Mouse (Mus musculus) liver, embryonic 14.5 days (tissue): ENCODE results near the gene Rras2. TPM values are rescaled to one million over a fixed set of nuclear protein-coding genes. Genes with fewer than 3 reads are reported as not detected.
A peak's percentile ranks its signal among the peaks of the same experiment; 100 is the strongest.

Source experiments
- ATAC-seq: fragments of 200-750 bp; cut with Nextera tagmentation; 2 replicates; pipeline ENCODE4 v1.8.0; 2017; ENCODE audit warnings: moderate number of reproducible peaks, mild to moderate bottlenecking, moderate library complexity; ENCODE audit not compliant: insufficient read depth
- DNase-seq, 3 experiments: peaks; one replicate each; pipeline ENCODE4 v3.0.0-alpha.2; 2012 to 2013; ENCODE audit warnings: low read depth in 3 of 3, low spot score in 3 of 3
- H3K27ac ChIP-seq: fragments of 300-500 bp; sonication (generic); 2 replicates; pipeline ENCODE4 v1.5.1; 2014; ENCODE audit warnings: moderate library complexity, mild to moderate bottlenecking, control low read depth, inconsistent platforms
- H3K27me3 ChIP-seq: fragments of 300-500 bp; sonication (generic); 2 replicates; pipeline ENCODE4 v1.6.1; 2014; ENCODE audit warnings: mild to moderate bottlenecking, low read length, moderate library complexity; ENCODE audit not compliant: control insufficient read depth, insufficient read depth
- H3K36me3 ChIP-seq: fragments of 300-500 bp; sonication (generic); replicated peaks from 2 replicates; pipeline ENCODE4 v1.6.1; 2014; ENCODE audit warnings: low read depth; ENCODE audit not compliant: control insufficient read depth, insufficient read depth
- H3K4me1 ChIP-seq, 2 experiments: fragments of 200-500 bp in 1 of 2; fragments of 300-500 bp in 1 of 2; sonication (generic) in 1 of 2; replicated peaks; 2 replicates each; pipeline ENCODE4 v1.6.1; 2012 to 2014; ENCODE audit warnings: antibody characterized with exemption in 1 of 2, inconsistent platforms in 1 of 2, low read length in 1 of 2; ENCODE audit not compliant: control insufficient read depth in 2 of 2, insufficient read depth in 2 of 2
- H3K4me2 ChIP-seq: fragments of 300-500 bp; sonication (generic); 2 replicates; pipeline ENCODE4 v1.6.1; 2014; ENCODE audit warnings: low read depth, mild to moderate bottlenecking, control low read depth, moderate library complexity
- H3K4me3 ChIP-seq, 2 experiments: fragments of 200-500 bp in 1 of 2; fragments of 300-500 bp in 1 of 2; sonication (generic) in 1 of 2; 2 replicates each; pipeline ENCODE4 v1.5.1; 2012 to 2014; ENCODE audit warnings: low read depth in 2 of 2, low read length in 2 of 2, mild to moderate bottlenecking in 2 of 2, control low read depth in 1 of 2, inconsistent platforms in 1 of 2, moderate library complexity in 1 of 2; ENCODE audit not compliant: insufficient read depth in 1 of 2
- H3K9ac ChIP-seq: fragments of 300-500 bp; sonication (generic); replicated peaks from 2 replicates; pipeline ENCODE4 v1.6.1; 2014; ENCODE audit warnings: mild to moderate bottlenecking, control low read depth, moderate library complexity
- H3K9me3 ChIP-seq: fragments of 300-500 bp; sonication (generic); 2 replicates; pipeline ENCODE4 v1.6.1; 2016; ENCODE audit warnings: low read length, mixed read lengths; ENCODE audit not compliant: control insufficient read depth
- CTCF ChIP-seq: IDR thresholded peaks from 2 replicates; pipeline ENCODE4 v1.5.1; 2016; ENCODE audit warnings: antibody characterized with exemption, low read depth, control low read depth
- EP300 ChIP-seq: IDR thresholded peaks from 2 replicates; pipeline ENCODE4 v1.6.1; 2016; ENCODE audit warnings: antibody characterized with exemption, low read depth
- WGBS: fragments of 180-500 bp; shearing (Covaris S2); extraction: QIAGEN DNeasy Blood & Tissue Kit; methylation state at CpG from one replicate; pipeline ENCODE4 v1.1.7; 2014; ENCODE audit not compliant: insufficient replicate concordance; 5-methylcytosine and 5-hydroxymethylcytosine counted together
- polyA plus RNA-seq, 2 experiments: library from polyadenylated mRNA; depleted of rRNA in 1 of 2; stranded (reverse) in 1 of 2; unstranded in 1 of 2; fragments of >200 nt; fragmentation: Nextera tagmentation in 1 of 2; extraction: Ambion mirVana in 1 of 2; gene quantifications; 2 replicates each; pipeline versions ENCODE4 v1.2.1 to v1.2.3; 2012 to 2014

Gene Rras2
- polyA plus RNA-seq, 2 experiments = 5.3 to 7.9 TPM

- Histone ChIP-seq H3K4me1 (peaks cover 0 to 5% of the 10 kb centered on the region in 2 experiments; a peak in 2 of 4 replicates), H3K27me3 (no peaks in the 10 kb centered on the region; the same call in 1 of the 2 replicates), H3K4me3 (no peak overlapping the region), H3K9me3 (no peaks in the 10 kb centered on the region), H3K4me2 (no peak overlapping the region), H3K36me3 (no peaks in the 10 kb centered on the region), H3K27ac (no peak overlapping the region), H3K9ac (no peak overlapping the region)
- ATAC-seq (no peak), DNase-seq (no peak)
- TF ChIP-seq EP300 = no peak
- TF ChIP-seq CTCF = no peak
- 52% methylated on average over 8 of the region's 8 CpGs for WGBS
Observed at GRCm38 (mm10) chr7:114016001-114016949, 101.3 kb downstream of the Rras2 start.

GRCm38 (mm10) chr7:114011726-114012443 is 105.7 kb downstream of the Rras2 start:
- no peak for TF ChIP-seq EP300
- no peak for TF ChIP-seq CTCF
- H3K27me3 ChIP-seq = no peaks in the 10 kb centered on the region
- no peak overlapping the region for H3K4me3 ChIP-seq
- peaks cover 0 to 5% of the 10 kb centered on the region in 2 experiments; a peak in 2 of 4 replicates for H3K4me1 ChIP-seq
- ATAC-seq (no peak), DNase-seq (no peak)
- H3K9me3 ChIP-seq = no peaks in the 10 kb centered on the region
- no peak overlapping the region for H3K27ac ChIP-seq
- WGBS = 46% methylated on average over 9 of the region's 9 CpGs
- H3K9ac ChIP-seq = no peak overlapping the region
- no peaks in the 10 kb centered on the region for H3K36me3 ChIP-seq
- no peak overlapping the region for H3K4me2 ChIP-seq

- H3K9ac ChIP-seq = no peak overlapping the region
- no peaks in the 10 kb centered on the region for H3K36me3 ChIP-seq
- no peak for ATAC-seq
- WGBS = 56% methylated on average over 5 of the region's 5 CpGs
- DNase-seq = no peak
- no peaks in the 10 kb centered on the region for H3K27me3 ChIP-seq
- H3K9me3 ChIP-seq = no peaks in the 10 kb centered on the region
- no peak overlapping the region for H3K4me2 ChIP-seq
- H3K27ac ChIP-seq = no peak overlapping the region
- H3K4me1 ChIP-seq = no peaks in the 10 kb centered on the region
- TF ChIP-seq EP300 (no peak), CTCF (peak; percentile 69)
- H3K4me3 ChIP-seq = no peak overlapping the region
Observed at GRCm38 (mm10) chr7:114007565-114007964, 110.0 kb downstream of the Rras2 start.

GRCm38 (mm10) chr7:114006456-114006855 is 111.1 kb downstream of the Rras2 start:
- TF ChIP-seq CTCF (no peak), EP300 (no peak)
- no peak overlapping the region for H3K4me3 ChIP-seq
- H3K27me3 ChIP-seq = no peaks in the 10 kb centered on the region
- DNase-seq (no peak), ATAC-seq (no peak)
- no peak overlapping the region for H3K9ac ChIP-seq
- 58% methylated on average over 8 of the region's 8 CpGs for WGBS
- H3K36me3 ChIP-seq = no peaks in the 10 kb centered on the region
- no peaks in the 10 kb centered on the region for H3K4me1 ChIP-seq
- H3K9me3 ChIP-seq = no peaks in the 10 kb centered on the region
- H3K27ac ChIP-seq = no peak overlapping the region
- H3K4me2 ChIP-seq = no peak overlapping the region

- WGBS = 58% methylated on average over 5 of the region's 5 CpGs
- no peak overlapping the region for H3K9ac ChIP-seq
- H3K9me3 ChIP-seq = no peaks in the 10 kb centered on the region
- H3K27me3 ChIP-seq = no peaks in the 10 kb centered on the region
- no peaks in the 10 kb centered on the region for H3K4me1 ChIP-seq
- H3K27ac ChIP-seq = no peak overlapping the region
- no peak for ATAC-seq
- H3K4me2 ChIP-seq = no peak overlapping the region
- H3K4me3 ChIP-seq = no peak overlapping the region
- TF ChIP-seq EP300 = no peak
- TF ChIP-seq CTCF = no peak
- no peak for DNase-seq
- H3K36me3 ChIP-seq = no peaks in the 10 kb centered on the region
Observed at GRCm38 (mm10) chr7:114005499-114005898, 112.1 kb downstream of the Rras2 start.
